Mouse (Mus musculus) ES-E14 (cell line): ENCODE results near the gene Dlg2.

Experiments used
- CHD2 ChIP-seq: IDR thresholded peaks from 2 replicates; pipeline ENCODE4 v1.6.1; 2014; ENCODE audit warnings: mild to moderate bottlenecking, low read depth, low read length, inconsistent platforms
- ZC3H11A ChIP-seq: IDR thresholded peaks from 2 replicates; pipeline ENCODE4 v1.6.1; 2012; ENCODE audit warnings: low read depth, mild to moderate bottlenecking, inconsistent platforms, low read length, borderline replicate concordance

- TF ChIP-seq CHD2, result no peak
- no peak for TF ChIP-seq ZC3H11A
Measured at GRCm38 (mm10) chr7:91414150-91414549, 937.7 kb downstream of the Dlg2 start.
